Mouse (Mus musculus) liver, adult 2 months (tissue): Measurements from ENCODE around the gene Mbnl2. TPM values are rescaled to one million over a fixed set of nuclear protein-coding genes. Genes with fewer than 3 reads are reported as not detected.

Experiments used
- DNase-seq: peaks from one replicate; pipeline ENCODE4 v3.0.0-alpha.2; 2011; ENCODE audit warnings: low read depth, low spot score; ENCODE audit errors: extremely low read depth
- H3K27ac ChIP-seq: fragments of 200-500 bp; replicated peaks from 2 replicates; pipeline ENCODE4 v1.5.1; 2012; ENCODE audit warnings: low read depth, mild to moderate bottlenecking, control low read depth, inconsistent platforms, low read length; ENCODE audit not compliant: insufficient read depth
- H3K27me3 ChIP-seq: fragments of 200-500 bp; 2 replicates; pipeline ENCODE4 v1.6.1; 2012; ENCODE audit warnings: mild to moderate bottlenecking, moderate library complexity, low read length, inconsistent platforms; ENCODE audit not compliant: control insufficient read depth, insufficient read depth
- H3K36me3 ChIP-seq: fragments of 200-500 bp; 2 replicates; pipeline ENCODE4 v1.6.1; 2012; ENCODE audit warnings: low read length, inconsistent platforms; ENCODE audit not compliant: control insufficient read depth, insufficient read depth
- H3K4me1 ChIP-seq: fragments of 200-500 bp; 2 replicates; pipeline ENCODE4 v1.6.1; 2011; ENCODE audit warnings: low read length; ENCODE audit not compliant: control insufficient read depth, insufficient read depth
- H3K4me3 ChIP-seq: fragments of 200-500 bp; 2 replicates; pipeline ENCODE4 v1.5.1; 2011; ENCODE audit warnings: low read depth, mild to moderate bottlenecking, control low read depth, low read length, moderate library complexity; ENCODE audit not compliant: insufficient read depth
- H3K79me2 ChIP-seq: fragments of 200-500 bp; 2 replicates; pipeline ENCODE4 v1.6.1; 2012; ENCODE audit warnings: inconsistent platforms, mild to moderate bottlenecking, low read length, moderate library complexity; ENCODE audit not compliant: control insufficient read depth, insufficient read depth
- H3K9ac ChIP-seq: fragments of 200-500 bp; 2 replicates; pipeline ENCODE4 v1.6.1; 2012; ENCODE audit warnings: low read depth, mild to moderate bottlenecking, control low read depth, inconsistent platforms, low read length
- CTCF ChIP-seq: fragments of 200-500 bp; IDR thresholded peaks from 2 replicates; pipeline ENCODE4 v1.5.1; 2011; ENCODE audit warnings: low read depth, low read length, control low read depth
- POLR2A ChIP-seq: fragments of 200-500 bp; IDR thresholded peaks from 2 replicates; pipeline ENCODE4 v1.6.1; 2011; ENCODE audit warnings: low read length, control low read depth; ENCODE audit not compliant: insufficient read depth; ENCODE audit errors: extremely low read depth
- WGBS: fragments of 180-500 bp; shearing (Covaris S2); methylation state at CpG from one replicate; pipeline ENCODE4 v1.1.7; 2018; 5-methylcytosine and 5-hydroxymethylcytosine counted together
- polyA plus RNA-seq: library from polyadenylated mRNA; depleted of rRNA; stranded (reverse); fragments of >200 nt; gene quantifications from 2 replicates; pipeline ENCODE4 v1.2.3, GENCODE M21; 2012
- total RNA-seq: library from RNA; depleted of rRNA; stranded (reverse); fragments of >200 nt; gene quantifications from 2 replicates; pipeline ENCODE4 v1.2.3, GENCODE M21; 2014

Gene Mbnl2
- total and polyA plus RNA-seq, 2 experiments = 17.5 to 35.2 TPM

GRCm38 (mm10) chr14:120245081-120245705, 30.3 kb upstream of the Mbnl2 start:
- TF ChIP-seq POLR2A (no peak), CTCF (no peak)
- Histone ChIP-seq H3K36me3 (no peaks in the 10 kb centered on the region), H3K27ac (no peak overlapping the region), H3K27me3 (no peaks in the 10 kb centered on the region), H3K4me3 (no peak overlapping the region), H3K4me1 (no peaks in the 10 kb centered on the region), H3K79me2 (no peaks in the 10 kb centered on the region), H3K9ac (no peak overlapping the region)
- WGBS = 83% methylated on average over 8 of the region's 8 CpGs
- no peak for DNase-seq

GRCm38 (mm10) chr14:120253331-120253730, 22.1 kb upstream of the Mbnl2 start:
- Histone ChIP-seq H3K27me3 (no peaks in the 10 kb centered on the region), H3K9ac (no peak overlapping the region), H3K36me3 (no peaks in the 10 kb centered on the region), H3K27ac (no peak overlapping the region), H3K4me3 (no peak overlapping the region), H3K79me2 (no peaks in the 10 kb centered on the region), H3K4me1 (peaks cover 10% of the 10 kb centered on the region)
- WGBS = 92% methylated on average over 7 of the region's 7 CpGs
- no peak for DNase-seq
- TF ChIP-seq POLR2A = no peak
- no peak for TF ChIP-seq CTCF

GRCm38 (mm10) chr14:120256146-120256545, 19.3 kb upstream of the Mbnl2 start:
- no peak overlapping the region for H3K27ac ChIP-seq
- TF ChIP-seq CTCF = peak; percentile 29; the same call in 1 of the 2 replicates
- TF ChIP-seq POLR2A = no peak
- H3K36me3 ChIP-seq = no peaks in the 10 kb centered on the region
- no peaks in the 10 kb centered on the region for H3K27me3 ChIP-seq
- WGBS = 99% methylated on average over 2 of the region's 2 CpGs
- no peak for DNase-seq
- peaks cover 10% of the 10 kb centered on the region for H3K4me1 ChIP-seq
- no peaks in the 10 kb centered on the region for H3K79me2 ChIP-seq
- no peak overlapping the region for H3K9ac ChIP-seq
- no peak overlapping the region for H3K4me3 ChIP-seq

GRCm38 (mm10) chr14:120256623-120257384, 18.7 kb upstream of the Mbnl2 start:
- Histone ChIP-seq H3K4me1 (peaks cover 10% of the 10 kb centered on the region), H3K9ac (peak overlapping the region; percentile 55; the same call in 1 of the 2 replicates), H3K36me3 (no peaks in the 10 kb centered on the region), H3K4me3 (peak overlapping the region; percentile 13; the same call in 1 of the 2 replicates), H3K27me3 (no peaks in the 10 kb centered on the region), H3K27ac (peak overlapping the region; percentile 42; the same call in 1 of the 2 replicates), H3K79me2 (no peaks in the 10 kb centered on the region)
- WGBS = 30% methylated on average over 15 of the region's 15 CpGs
- DNase-seq = no peak
- no peak for TF ChIP-seq CTCF

GRCm38 (mm10) chr14:120257483-120257882, 18.0 kb upstream of the Mbnl2 start:
- peak; percentile 92 for DNase-seq
- Histone ChIP-seq H3K27me3 (no peaks in the 10 kb centered on the region), H3K9ac (no peak overlapping the region), H3K4me1 (peaks cover 10% of the 10 kb centered on the region), H3K4me3 (no peak overlapping the region; the same call in 1 of the 2 replicates), H3K79me2 (no peaks in the 10 kb centered on the region), H3K36me3 (no peaks in the 10 kb centered on the region), H3K27ac (peak overlapping the region; percentile 80)
- WGBS = 14% methylated on average over 6 of the region's 6 CpGs
- TF ChIP-seq CTCF (no peak), POLR2A (no peak)

- 87% methylated on average over 1 of the region's 1 CpGs for whole genome bisulfite sequencing
- Histone ChIP-seq H3K4me1 (peaks cover 10% of the 10 kb centered on the region), H3K27ac (no peak overlapping the region), H3K36me3 (no peaks in the 10 kb centered on the region), H3K79me2 (no peaks in the 10 kb centered on the region), H3K27me3 (no peaks in the 10 kb centered on the region), H3K4me3 (no peak overlapping the region), H3K9ac (no peak overlapping the region)
- TF ChIP-seq POLR2A (no peak), CTCF (no peak)
- DNase-seq = no peak
These were observed 16.0 kb upstream of the Mbnl2 start for GRCm38 (mm10) chr14:120259426-120259825.
